Mouse (Mus musculus) stomach, embryonic 16.5 days (tissue): ENCODE data around the gene S100a6. TPM values are rescaled to one million over a fixed set of nuclear protein-coding genes. Genes with fewer than 3 reads are reported as not detected.

ENCODE experiments used
- ATAC-seq: fragments of 200-750 bp; cut with Nextera tagmentation; 2 replicates; pipeline ENCODE4 v1.8.0; 2017; ENCODE audit warnings: moderate number of reproducible peaks, moderate TSS enrichment; ENCODE audit not compliant: insufficient read depth, low FRiP score
- H3K27ac ChIP-seq: fragments of 300-500 bp; sonication (generic); 2 replicates; pipeline ENCODE4 v1.5.1; 2014; ENCODE audit warnings: low read length
- H3K27me3 ChIP-seq: fragments of 300-500 bp; sonication (generic); 2 replicates; pipeline ENCODE4 v1.6.1; 2014; ENCODE audit warnings: low read length, control low read depth, mixed read lengths; ENCODE audit not compliant: control insufficient read depth, insufficient read depth
- H3K36me3 ChIP-seq: fragments of 300-500 bp; sonication (generic); 2 replicates; pipeline ENCODE4 v1.6.1; 2014; ENCODE audit warnings: low read length; ENCODE audit not compliant: control insufficient read depth, insufficient read depth
- H3K4me1 ChIP-seq: fragments of 300-500 bp; sonication (generic); 2 replicates; pipeline ENCODE4 v1.6.1; 2014; ENCODE audit warnings: low read length, control low read depth, mixed read lengths; ENCODE audit not compliant: control insufficient read depth, insufficient read depth
- H3K4me2 ChIP-seq: fragments of 300-500 bp; sonication (generic); 2 replicates; pipeline ENCODE4 v1.6.1; 2014; ENCODE audit warnings: low read depth, low read length, mixed read lengths
- H3K4me3 ChIP-seq: fragments of 300-500 bp; sonication (generic); replicated peaks from 2 replicates; pipeline ENCODE4 v1.5.1; 2014; ENCODE audit warnings: mild to moderate bottlenecking, low read length
- H3K9ac ChIP-seq: fragments of 300-500 bp; sonication (generic); 2 replicates; pipeline ENCODE4 v1.6.1; 2014; ENCODE audit warnings: low read length
- H3K9me3 ChIP-seq: fragments of 300-500 bp; sonication (generic); replicated peaks from 2 replicates; pipeline ENCODE4 v1.6.1; 2016; ENCODE audit warnings: low read length, control low read depth; ENCODE audit not compliant: control insufficient read depth
- WGBS: fragments of 180-500 bp; shearing (Covaris S2); extraction: QIAGEN DNeasy Blood & Tissue Kit; methylation state at CpG from one replicate; pipeline ENCODE4 v1.1.7; 2014; 5-methylcytosine and 5-hydroxymethylcytosine counted together
- polyA plus RNA-seq: library from polyadenylated mRNA; unstranded; fragments of >200 nt; fragmentation: Nextera tagmentation; extraction: Ambion mirVana; gene quantifications from 2 replicates; pipeline ENCODE4 v1.2.1, GENCODE M21; 2015

S100a6 gene
- polyA plus RNA-seq, 1 experiment from 2014 or later: 820 TPM

- ATAC-seq: peak; percentile 68
- H3K4me1 ChIP-seq: peaks cover 19% of the 10 kb centered on the region; the same call in 1 of the 2 replicates
- WGBS: 23% methylated on average over 5 of the region's 5 CpGs
- H3K27me3 ChIP-seq: no peaks in the 10 kb centered on the region
- H3K9ac ChIP-seq: no peak overlapping the region; the same call in 1 of the 2 replicates
- H3K4me2 ChIP-seq: no peak overlapping the region
- H3K36me3 ChIP-seq: no peaks in the 10 kb centered on the region
- H3K4me3 ChIP-seq: no peak overlapping the region
- peak overlapping the region; percentile 96 for H3K27ac ChIP-seq
- no peaks in the 10 kb centered on the region for H3K9me3 ChIP-seq
Measured at GRCm38 (mm10) chr3:90585595-90585994, 27.1 kb upstream of the S100a6 start.

- H3K9ac ChIP-seq: peak overlapping the region; percentile 36
- no peak overlapping the region for H3K4me3 ChIP-seq
- H3K4me2 ChIP-seq: no peak overlapping the region
- no peak for ATAC-seq
- peak overlapping the region; percentile 96 for H3K27ac ChIP-seq
- H3K9me3 ChIP-seq: no peaks in the 10 kb centered on the region
- 80% methylated on average over 15 of the region's 15 CpGs for WGBS
- H3K36me3 ChIP-seq: no peaks in the 10 kb centered on the region
- no peaks in the 10 kb centered on the region for H3K27me3 ChIP-seq
- peaks cover 19% of the 10 kb centered on the region; the same call in 1 of the 2 replicates for H3K4me1 ChIP-seq
Measured at GRCm38 (mm10) chr3:90586016-90586643, 26.6 kb upstream of the S100a6 start.

GRCm38 (mm10) chr3:90586906-90587305 is 25.8 kb upstream of the S100a6 start:
- peak overlapping the region; percentile 96 for H3K27ac ChIP-seq
- H3K4me2 ChIP-seq: peak overlapping the region; percentile 25; the same call in 1 of the 2 replicates
- peak overlapping the region; percentile 44 for H3K9ac ChIP-seq
- 27% methylated on average over 10 of the region's 10 CpGs for WGBS
- no peak overlapping the region for H3K4me3 ChIP-seq
- H3K9me3 ChIP-seq: no peaks in the 10 kb centered on the region
- no peaks in the 10 kb centered on the region for H3K27me3 ChIP-seq
- peaks cover 19% of the 10 kb centered on the region; the same call in 1 of the 2 replicates for H3K4me1 ChIP-seq
- H3K36me3 ChIP-seq: no peaks in the 10 kb centered on the region
- peak; percentile 86 for ATAC-seq

GRCm38 (mm10) chr3:90587361-90588101 is 25.2 kb upstream of the S100a6 start:
- no peak for ATAC-seq
- no peaks in the 10 kb centered on the region for H3K36me3 ChIP-seq
- no peak overlapping the region for H3K4me3 ChIP-seq
- H3K27ac ChIP-seq: peak overlapping the region; percentile 96
- peaks cover 19% of the 10 kb centered on the region; the same call in 1 of the 2 replicates for H3K4me1 ChIP-seq
- H3K9ac ChIP-seq: peak overlapping the region; percentile 44
- no peaks in the 10 kb centered on the region for H3K27me3 ChIP-seq
- H3K9me3 ChIP-seq: no peaks in the 10 kb centered on the region
- peak overlapping the region; percentile 25; the same call in 1 of the 2 replicates for H3K4me2 ChIP-seq
- WGBS: 81% methylated on average over 14 of the region's 14 CpGs

- Histone ChIP-seq H3K27ac (peak overlapping the region; percentile 53; the same call in 1 of the 2 replicates), H3K4me1 (peaks cover 13% of the 10 kb centered on the region; the same call in 1 of the 2 replicates), H3K9me3 (no peaks in the 10 kb centered on the region), H3K4me2 (no peak overlapping the region), H3K4me3 (no peak overlapping the region), H3K9ac (no peak overlapping the region), H3K36me3 (no peaks in the 10 kb centered on the region), H3K27me3 (no peaks in the 10 kb centered on the region)
- ATAC-seq: no peak
- 70% methylated on average over 6 of the region's 6 CpGs for WGBS
Measured at GRCm38 (mm10) chr3:90589390-90589789, 23.3 kb upstream of the S100a6 start.

GRCm38 (mm10) chr3:90589947-90590346 is 22.7 kb upstream of the S100a6 start, which contains the start of gene S100a2:
Gene S100a2, plus strand, starts transcription at chr3:90590247.
- H3K36me3 ChIP-seq: no peaks in the 10 kb centered on the region
- H3K27me3 ChIP-seq: no peaks in the 10 kb centered on the region
- H3K9me3 ChIP-seq: no peaks in the 10 kb centered on the region
- H3K4me1 ChIP-seq: peaks cover 13% of the 10 kb centered on the region; the same call in 1 of the 2 replicates
- H3K9ac ChIP-seq: no peak within 1 kb of the TSS
- no peak within 1 kb of the TSS for H3K4me3 ChIP-seq
- ATAC-seq: no peak
- H3K4me2 ChIP-seq: no peak within 1 kb of the TSS
- WGBS: 80% methylated on average over 8 of the region's 8 CpGs
- peak within 1 kb of the TSS; percentile 53; the same call in 1 of the 2 replicates for H3K27ac ChIP-seq

- peaks cover 1% of the 10 kb centered on the region; the same call in 1 of the 2 replicates for H3K4me1 ChIP-seq
- no peak overlapping the region for H3K9ac ChIP-seq
- H3K9me3 ChIP-seq: no peaks in the 10 kb centered on the region
- H3K27ac ChIP-seq: no peak overlapping the region
- no peaks in the 10 kb centered on the region for H3K27me3 ChIP-seq
- H3K4me3 ChIP-seq: no peak overlapping the region
- no peak overlapping the region for H3K4me2 ChIP-seq
- no peak for ATAC-seq
- H3K36me3 ChIP-seq: no peaks in the 10 kb centered on the region
- 87% methylated on average over 1 of the region's 1 CpGs for WGBS
Measured at GRCm38 (mm10) chr3:90594466-90594865, 18.2 kb upstream of the S100a6 start.

- H3K36me3 ChIP-seq: no peaks in the 10 kb centered on the region
- H3K4me3 ChIP-seq: no peak overlapping the region
- 0 out of 2 replicates have a peak, but pooled peaks cover 4% of the 10 kb centered on the region for H3K4me1 ChIP-seq
- no peaks in the 10 kb centered on the region for H3K9me3 ChIP-seq
- no peak overlapping the region for H3K4me2 ChIP-seq
- no peaks in the 10 kb centered on the region for H3K27me3 ChIP-seq
- H3K9ac ChIP-seq: no peak overlapping the region
- 62% methylated on average over 5 of the region's 5 CpGs for WGBS
- no peak overlapping the region for H3K27ac ChIP-seq
- no peak for ATAC-seq
Measured at GRCm38 (mm10) chr3:90595556-90595955, 17.1 kb upstream of the S100a6 start.

- H3K27ac ChIP-seq: no peak overlapping the region
- no peak overlapping the region for H3K4me3 ChIP-seq
- ATAC-seq: no peak
- H3K9ac ChIP-seq: no peak overlapping the region
- H3K4me2 ChIP-seq: no peak overlapping the region
- 94% methylated on average over 6 of the region's 6 CpGs for WGBS
- peaks cover 8% of the 10 kb centered on the region; the same call in 1 of the 2 replicates for H3K4me1 ChIP-seq
- no peaks in the 10 kb centered on the region for H3K27me3 ChIP-seq
- H3K9me3 ChIP-seq: no peaks in the 10 kb centered on the region
- no peaks in the 10 kb centered on the region for H3K36me3 ChIP-seq
Measured at GRCm38 (mm10) chr3:90596810-90597209, 15.9 kb upstream of the S100a6 start.
